Mouse (Mus musculus): ENCODE data around the gene Tsen34. TPM values are rescaled to one million over a fixed set of nuclear protein-coding genes. Genes with fewer than 3 reads are reported as not detected.
"Not testable (repeated sequence)": the region's sequence is repeated elsewhere in the genome, so short reads cannot be mapped to it uniquely, and the experiment has no call there.

The Tsen34 gene
- total RNA-seq, 2 experiments from 2014 or later = 15.0 to 21.0 TPM

- ATAC-seq (replicated peaks; ENCODE audit: poor library complexity) = no peak
Observed at GRCm38 (mm10) chr7:3685400-3686187, 7.1 kb upstream of the Tsen34 start.

- no peak for ATAC-seq (replicated peaks; ENCODE audit: poor library complexity)
Observed at GRCm38 (mm10) chr7:3691919-3692318, 744 bp upstream of the Tsen34 start.

- peak; percentile 67 for ATAC-seq (replicated peaks; ENCODE audit: poor library complexity)
Observed at GRCm38 (mm10) chr7:3692987-3693808, 535 bp downstream of the Tsen34 start, which contains the start of gene Mboat7. Gene Mboat7, minus strand, starts transcription at chr7:3693523.

DNA sequence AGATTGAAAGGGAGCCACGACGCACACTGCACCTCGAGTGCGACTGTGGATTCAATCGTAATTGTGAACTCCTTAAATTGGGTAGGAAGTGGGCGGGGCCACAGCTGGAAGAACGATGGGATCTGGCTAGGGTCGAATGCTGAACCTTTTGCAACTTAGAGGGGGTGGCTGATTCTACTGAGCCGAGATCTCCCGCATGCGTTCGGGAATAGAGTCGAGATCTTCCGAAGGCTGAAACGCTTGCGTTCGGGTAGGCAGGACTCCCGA lies 1.1 kb downstream of the Tsen34 start:
- ATAC-seq (replicated peaks; ENCODE audit: poor library complexity) = no peak

- ATAC-seq (replicated peaks; ENCODE audit: poor library complexity) = peak; percentile 27
Observed at GRCm38 (mm10) chr7:3694076-3694948, 1.6 kb downstream of the Tsen34 start.

GRCm38 (mm10) chr7:3694949-3695305 lies 2.3 kb downstream of the Tsen34 start:
- not testable (repeated sequence) for ATAC-seq (replicated peaks; ENCODE audit: poor library complexity)

DNA sequence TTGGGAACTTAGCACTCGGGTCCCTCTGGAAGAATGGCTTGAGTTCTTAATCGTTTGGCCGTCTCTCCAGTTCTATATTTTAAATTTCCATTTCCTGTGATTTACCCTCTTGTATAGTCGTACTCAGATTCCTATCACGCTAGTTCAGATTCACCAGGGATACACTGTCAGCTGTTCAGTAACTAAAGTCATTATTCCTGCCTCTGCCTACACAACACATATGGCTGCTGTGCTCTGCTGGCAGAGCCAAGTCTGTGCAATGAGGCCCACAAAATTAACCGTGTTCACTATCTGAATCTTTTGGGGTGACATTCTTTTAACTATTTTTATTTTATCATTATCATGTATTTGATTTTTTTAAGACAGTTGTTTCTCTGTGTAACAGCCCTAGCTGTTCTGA lies 5.8 kb downstream of the Tsen34 start:
- ATAC-seq (replicated peaks; ENCODE audit: poor library complexity) = no peak

DNA sequence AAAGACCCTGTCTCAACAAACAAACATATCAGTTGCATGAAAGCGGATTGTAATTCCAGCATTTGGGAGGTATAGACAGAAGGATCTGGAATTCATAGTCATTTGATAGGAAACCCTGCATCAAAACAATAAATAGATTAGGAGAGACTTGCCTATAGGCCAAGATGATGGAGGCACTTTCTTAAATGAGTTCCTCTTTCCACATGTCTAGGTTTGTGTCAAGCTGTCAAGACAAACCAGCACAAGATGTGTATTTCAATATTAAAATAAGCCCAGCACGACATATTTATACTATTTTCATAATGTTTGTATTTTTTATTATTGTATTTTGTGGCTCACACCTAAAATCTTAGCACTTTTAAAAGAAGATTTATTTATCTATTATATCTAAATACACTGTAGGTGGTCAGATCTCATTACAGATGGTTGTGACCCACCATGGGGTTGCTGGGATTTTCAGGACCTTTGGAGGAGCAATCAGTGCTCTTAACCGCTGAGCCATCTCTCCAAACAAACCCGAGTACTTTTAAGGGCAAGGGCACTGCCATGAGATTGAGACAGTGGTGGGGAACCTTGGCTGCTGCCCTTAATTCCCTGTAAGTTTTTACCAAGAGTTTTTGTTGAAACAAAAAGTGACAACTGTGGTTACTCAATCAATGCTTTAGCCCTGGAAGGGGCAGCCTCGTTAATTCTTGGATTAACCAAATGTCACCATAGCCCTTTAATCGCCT lies 10.7 kb downstream of the Tsen34 start:
- no peak for ATAC-seq (replicated peaks; ENCODE audit: poor library complexity)

DNA sequence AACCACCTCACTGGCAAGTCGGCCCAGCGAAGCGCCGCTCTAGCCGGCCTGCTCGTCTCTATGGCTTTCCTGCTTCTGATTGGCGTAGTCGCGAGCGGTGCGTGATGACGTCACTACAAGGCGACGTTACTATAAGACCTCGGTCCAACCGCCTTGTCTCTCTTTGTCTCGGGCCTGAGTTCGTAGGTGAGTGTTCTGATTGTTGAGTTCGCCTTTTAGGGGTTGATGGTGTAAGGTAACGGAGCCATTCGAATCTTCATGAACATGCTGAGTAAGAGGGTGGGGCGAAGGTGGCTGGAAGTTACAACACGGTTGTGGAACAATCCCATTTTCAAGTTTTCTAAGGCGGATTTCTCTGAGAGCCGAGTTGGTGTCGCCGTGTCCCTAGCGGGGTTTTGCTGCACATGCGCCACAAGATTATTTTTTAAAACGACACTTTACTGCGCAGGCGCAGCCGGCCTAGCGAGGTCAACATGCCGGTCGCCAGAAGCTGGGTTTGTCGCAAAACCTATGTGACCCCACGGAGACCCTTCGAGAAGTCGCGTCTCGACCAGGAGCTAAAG lies 11.3 kb downstream of the Tsen34 start, which contains the start of gene Rps9:
TSS of gene Rps9 (plus strand) at position 115 of the 563 bp plus-strand sequence.
- peak; percentile 76 for ATAC-seq (replicated peaks; ENCODE audit: poor library complexity)

DNA sequence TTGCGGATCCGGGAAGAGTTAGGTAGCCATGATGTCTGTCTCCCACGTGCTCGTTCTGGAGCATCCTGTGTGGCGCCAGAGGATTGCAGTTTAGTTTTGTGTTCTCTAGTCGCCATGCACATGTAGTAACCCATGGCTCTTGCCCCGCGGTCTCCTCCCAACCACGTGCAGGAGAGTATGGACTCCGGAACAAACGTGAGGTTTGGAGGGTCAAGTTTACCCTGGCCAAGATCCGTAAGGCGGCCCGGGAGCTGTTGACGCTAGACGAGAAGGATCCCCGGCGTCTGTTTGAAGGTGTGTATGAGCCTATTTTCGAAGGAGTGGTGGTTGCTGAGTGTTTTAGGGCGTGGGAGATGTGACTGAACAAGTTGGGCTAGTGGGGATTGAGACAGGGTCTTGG lies 11.8 kb downstream of the Tsen34 start:
- peak; percentile 3 for ATAC-seq (replicated peaks; ENCODE audit: poor library complexity)

DNA sequence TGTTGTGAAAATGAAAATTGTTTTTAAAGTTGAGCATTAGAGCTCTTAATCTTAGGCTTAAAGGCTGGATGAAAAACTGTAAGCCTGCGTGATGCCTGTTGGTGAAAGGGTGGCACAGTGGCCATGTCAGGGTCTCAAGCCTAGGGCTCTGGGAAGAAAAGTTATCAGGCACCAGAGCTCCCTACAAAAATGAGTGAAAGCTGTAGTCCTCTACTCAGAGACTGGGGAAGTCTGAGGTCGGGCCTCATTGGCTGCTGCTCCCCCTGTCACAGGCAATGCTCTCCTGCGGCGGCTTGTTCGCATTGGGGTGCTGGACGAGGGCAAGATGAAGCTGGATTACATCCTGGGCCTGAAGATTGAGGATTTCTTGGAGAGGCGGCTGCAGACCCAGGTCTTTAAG lies 12.8 kb downstream of the Tsen34 start:
- ATAC-seq (replicated peaks; ENCODE audit: poor library complexity) = not testable (repeated sequence)

DNA sequence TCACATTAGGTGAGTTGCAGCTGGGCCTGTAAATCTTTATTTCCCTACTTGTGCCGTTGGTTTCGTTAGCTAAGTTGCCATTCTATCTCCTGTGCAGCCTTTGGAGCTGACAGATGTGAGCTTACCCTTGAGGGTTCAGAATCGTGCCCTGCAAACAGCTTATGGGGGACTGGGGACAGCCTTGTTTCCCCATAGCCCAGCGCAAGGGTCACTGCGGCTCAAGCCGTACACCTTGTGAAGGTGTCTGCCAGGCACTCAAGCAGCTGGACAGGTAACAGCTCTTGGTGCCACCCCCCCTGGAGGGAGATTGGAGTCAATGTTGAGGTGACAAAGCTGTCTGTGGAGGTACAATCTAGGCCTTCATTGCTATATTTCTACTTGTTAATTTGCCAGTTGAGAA lies 13.2 kb downstream of the Tsen34 start:
- no peak for ATAC-seq (replicated peaks; ENCODE audit: poor library complexity)

GRCm38 (mm10) chr7:3706343-3706934 lies 13.8 kb downstream of the Tsen34 start:
- no peak for ATAC-seq (replicated peaks; ENCODE audit: poor library complexity)

- peak; percentile 47 for ATAC-seq (replicated peaks; ENCODE audit: poor library complexity)
Observed at GRCm38 (mm10) chr7:3707027-3707426, 14.4 kb downstream of the Tsen34 start.

- ATAC-seq (replicated peaks; ENCODE audit: poor library complexity) = no peak
Observed at GRCm38 (mm10) chr7:3707568-3708413, 15.1 kb downstream of the Tsen34 start.

GRCm38 (mm10) chr7:3708447-3708980 lies 15.9 kb downstream of the Tsen34 start:
- ATAC-seq (replicated peaks; ENCODE audit: poor library complexity) = not testable (repeated sequence)

DNA sequence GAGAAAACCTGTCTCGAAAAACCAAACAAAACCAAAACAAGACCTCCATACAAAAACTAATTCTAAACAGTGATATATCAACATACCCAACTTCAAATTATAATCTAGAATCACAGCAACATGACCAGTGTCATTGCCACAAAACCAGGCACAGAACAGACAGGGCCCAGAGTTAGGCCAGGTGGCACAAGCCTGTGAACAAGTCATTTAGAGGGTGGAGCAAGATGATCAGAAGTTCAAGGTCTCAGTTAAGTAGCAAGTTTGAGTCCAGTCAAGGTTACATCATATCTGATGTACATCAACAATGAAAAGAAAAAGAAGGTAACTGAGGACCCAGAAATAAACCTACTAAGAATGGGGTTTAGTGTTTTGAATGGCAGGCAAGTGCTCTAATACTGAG lies 16.3 kb downstream of the Tsen34 start:
- ATAC-seq (replicated peaks; ENCODE audit: poor library complexity) = peak; percentile 6; the same call in 1 of the 2 replicates

- ATAC-seq (replicated peaks; ENCODE audit: poor library complexity) = peak; percentile 38
Observed at GRCm38 (mm10) chr7:3712264-3712942, 19.7 kb downstream of the Tsen34 start.
